27 mouse cellular contexts compared by ENCODE assay signal in the genomic region with DNA sequence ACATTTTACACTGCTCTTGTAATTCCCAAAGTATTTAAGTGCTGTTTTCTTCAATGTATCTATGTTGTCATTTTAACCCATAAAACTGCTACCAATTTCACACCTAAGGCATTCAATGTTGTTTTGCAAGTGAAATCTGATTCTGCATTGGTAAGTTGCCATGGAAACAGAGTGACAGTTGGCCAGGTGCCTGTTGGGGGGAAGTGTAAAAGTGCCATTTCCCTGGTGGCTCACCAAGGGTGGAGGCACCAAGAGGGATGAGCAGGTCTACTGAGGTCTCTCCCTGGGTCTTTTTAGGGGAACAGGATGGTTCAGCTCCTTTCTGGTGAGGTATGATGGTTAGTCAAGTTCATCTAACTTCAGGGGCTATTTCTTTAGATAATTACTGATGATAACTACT.
DNase-seq lines count a peak whose midpoint lies in the region; ATAC-seq and TF ChIP-seq lines count a peak whose summit lies in the region.
"Had no signal": no experiment of that assay in that cellular context is flagged by ENCODE, and none has a peak within 500 bp of the region (broad histone marks: within the 10 kb centered on the region; RNA-seq: fewer than 3 reads in every experiment).

No protein-coding gene starts in this region.

- no peak overlapping the region for H3K9ac ChIP-seq in forebrain, postnatal 0 days
- H3K9ac ChIP-seq in forebrain, embryonic 11.5 days (ENCODE audit: low read length), result no peak overlapping the region
- H3K9ac ChIP-seq: embryonic facial prominence, embryonic 13.5 days; heart, embryonic 15.5 days; limb, embryonic 15.5 days; liver, embryonic 14.5 days; lung, embryonic 14.5 days had no signal

- H3K27ac ChIP-seq in forebrain, postnatal 0 days (ENCODE audit: low read depth, low read length), result no peak overlapping the region
- H3K27ac ChIP-seq in forebrain, embryonic 11.5 days (ENCODE audit: low read depth, low read length), result no peak overlapping the region
- H3K27ac ChIP-seq: embryonic facial prominence, embryonic 13.5 days; gastrocnemius, adult 2 months; heart, embryonic 15.5 days; limb, embryonic 15.5 days; liver, embryonic 14.5 days; stomach, postnatal 0 days had no signal

- no peak overlapping the region for H3K4me2 ChIP-seq in forebrain, postnatal 0 days (ENCODE audit: low read depth)
- H3K4me2 ChIP-seq in forebrain, embryonic 11.5 days (ENCODE audit: low read depth, low read length, severe bottlenecking), result no peak overlapping the region
- H3K4me2 ChIP-seq: embryonic facial prominence, embryonic 13.5 days; heart, embryonic 15.5 days; limb, embryonic 15.5 days; lung, embryonic 14.5 days had no signal

- intact Hi-C loops in left cerebral cortex, postnatal 4 days (cut with DNase I), result no loop called here

- H3K36me3 ChIP-seq in forebrain, postnatal 0 days (ENCODE audit: insufficient read depth), result no peaks in the 10 kb centered on the region
- H3K36me3 ChIP-seq in forebrain, embryonic 11.5 days (ENCODE audit: control insufficient read depth, insufficient read depth, low read length), result no peaks in the 10 kb centered on the region
- H3K36me3 ChIP-seq: embryonic facial prominence, embryonic 13.5 days; heart, embryonic 15.5 days; limb, embryonic 15.5 days had no signal

- H3K4me1 ChIP-seq in forebrain, postnatal 0 days (ENCODE audit: insufficient read depth), result peaks cover 8% of the 10 kb centered on the region; the same call in 1 of the 2 replicates
- peaks cover 5% of the 10 kb centered on the region; the same call in 1 of the 2 replicates for H3K4me1 ChIP-seq in forebrain, embryonic 11.5 days (replicated peaks; ENCODE audit: control insufficient read depth, insufficient read depth, low read length)
- H3K4me1 ChIP-seq: embryonic facial prominence, embryonic 13.5 days; heart, embryonic 15.5 days; limb, embryonic 15.5 days; megakaryocyte, embryonic 14.5 days had no signal

- no peaks in the 10 kb centered on the region for H3K27me3 ChIP-seq in forebrain, postnatal 0 days (ENCODE audit: insufficient read depth, low read length)
- H3K27me3 ChIP-seq in forebrain, embryonic 11.5 days (ENCODE audit: control insufficient read depth, insufficient read depth, low read length), result no peaks in the 10 kb centered on the region
- H3K27me3 ChIP-seq: embryonic facial prominence, embryonic 13.5 days; heart, embryonic 15.5 days; limb, embryonic 15.5 days; megakaryocyte, embryonic 14.5 days had no signal

- ATAC-seq in forebrain, postnatal 0 days, result no peak
- ATAC-seq in forebrain, embryonic 11.5 days (replicated peaks; ENCODE audit: low FRiP score), result no peak
- ATAC-seq: forebrain, embryonic 16.5 days; hindbrain, embryonic 16.5 days; intestine, embryonic 16.5 days; midbrain, embryonic 16.5 days had no signal

- no peaks in the 10 kb centered on the region for H3K9me3 ChIP-seq in forebrain, postnatal 0 days (ENCODE audit: low read length)
- no peaks in the 10 kb centered on the region for H3K9me3 ChIP-seq in forebrain, embryonic 11.5 days (ENCODE audit: control insufficient read depth, low read length)
- H3K9me3 ChIP-seq: embryonic facial prominence, embryonic 13.5 days; heart, embryonic 15.5 days; limb, embryonic 15.5 days; megakaryocyte, embryonic 14.5 days had no signal

- no peak for TF ChIP-seq CTCF in forebrain, postnatal 0 days (IDR thresholded peaks at IDR 0.05; ENCODE audit: low read depth)

- no peak overlapping the region for H3K4me3 ChIP-seq in forebrain, postnatal 0 days (ENCODE audit: low read depth, low read length)
- no peak overlapping the region for H3K4me3 ChIP-seq in forebrain, embryonic 11.5 days (ENCODE audit: low read depth, low read length)
- H3K4me3 ChIP-seq: embryonic facial prominence, embryonic 13.5 days; gastrocnemius, adult 2 months; heart, embryonic 15.5 days; limb, embryonic 15.5 days; megakaryocyte, embryonic 14.5 days had no signal

- DNase-seq in cerebellum, postnatal 10 days, result peak; percentile 30 to 42
- DNase-seq in cerebellum, adult 18-20 months, result no peak
- peak; percentile 67 for DNase-seq in forebrain, postnatal 0 days
- no peak for DNase-seq in forebrain, embryonic 11.5 days (ENCODE audit: low spot score)
- peak; percentile 41 for DNase-seq in left cerebral cortex, postnatal 4 days
- DNase-seq in left cerebral cortex, adult 8-10 months (ENCODE audit: low spot score in 2 of 2), result no peak
- peak; percentile 3 for DNase-seq in R1 (ENCODE audit: low read depth, low spot score)
- no peak for DNase-seq in thymus, postnatal 10 days (ENCODE audit: low spot score in 2 of 2)
- DNase-seq: adrenal gland, postnatal 10 days; cerebellum, adult 11 months; cerebellum, postnatal 36 days; gastrocnemius, adult 2 months; heart, postnatal 36 days; kidney, adult 9 months; kidney, postnatal 14 days; lung, embryonic 14.5 days; thymus, postnatal 14 days had no signal

Comparison
In these comparisons a context has a peak if more than half of its experiments do, and no peak if none do; other contexts are left out.
1. DNase-seq: peak in cerebellum, postnatal 10 days (2 of 2), forebrain, postnatal 0 days (single experiment), left cerebral cortex, postnatal 4 days (single experiment) and R1 (single experiment); none in cerebellum, adult 18-20 months (0 of 2), forebrain, embryonic 11.5 days (single experiment), left cerebral cortex, adult 8-10 months (0 of 2) and thymus, postnatal 10 days (0 of 2).